Mouse (Mus musculus) midbrain, embryonic 11.5 days (tissue): ENCODE measurements around the gene Dtl. TPM values are rescaled to one million over a fixed set of nuclear protein-coding genes. Genes with fewer than 3 reads are reported as not detected.

Experiments
- ATAC-seq: fragments of 200-750 bp; cut with Nextera tagmentation; 2 replicates; pipeline ENCODE4 v1.8.0; 2017; ENCODE audit warnings: moderate TSS enrichment, moderate library complexity; ENCODE audit not compliant: low FRiP score
- DNase-seq: peaks from one replicate; pipeline ENCODE4 v3.0.0; 2015; ENCODE audit warnings: low spot score; ENCODE audit errors: missing footprints
- H3K27ac ChIP-seq: fragments of 300-500 bp; sonication (generic); 2 replicates; pipeline ENCODE4 v1.5.1; 2014; ENCODE audit warnings: low read depth, low read length
- H3K27me3 ChIP-seq: fragments of 300-500 bp; sonication (generic); 2 replicates; pipeline ENCODE4 v1.6.1; 2014; ENCODE audit warnings: mild to moderate bottlenecking, low read length, moderate library complexity, mixed read lengths; ENCODE audit not compliant: control insufficient read depth, insufficient read depth
- H3K36me3 ChIP-seq: fragments of 300-500 bp; sonication (generic); 2 replicates; pipeline ENCODE4 v1.6.1; 2014; ENCODE audit warnings: mild to moderate bottlenecking, low read length, moderate library complexity, mixed read lengths; ENCODE audit not compliant: control insufficient read depth, insufficient read depth
- H3K4me1 ChIP-seq: fragments of 300-500 bp; sonication (generic); 2 replicates; pipeline ENCODE4 v1.6.1; 2014; ENCODE audit warnings: low read length; ENCODE audit not compliant: control insufficient read depth, insufficient read depth
- H3K4me2 ChIP-seq: fragments of 300-500 bp; sonication (generic); 2 replicates; pipeline ENCODE4 v1.6.1; 2014; ENCODE audit warnings: mild to moderate bottlenecking, moderate library complexity
- H3K4me3 ChIP-seq: fragments of 300-500 bp; sonication (generic); 2 replicates; pipeline ENCODE4 v1.5.1; 2014; ENCODE audit warnings: low read depth, low read length
- H3K9ac ChIP-seq: fragments of 300-500 bp; sonication (generic); 2 replicates; pipeline ENCODE4 v1.6.1; 2014; ENCODE audit warnings: low read length
- H3K9me3 ChIP-seq: fragments of 300-500 bp; sonication (generic); 2 replicates; pipeline ENCODE4 v1.6.1; 2016; ENCODE audit warnings: low read length; ENCODE audit not compliant: control insufficient read depth
- WGBS: fragments of 180-500 bp; shearing (Covaris S2); extraction: QIAGEN DNeasy Blood & Tissue Kit; methylation state at CpG from one replicate; pipeline ENCODE4 v1.1.7; 2014; 5-methylcytosine and 5-hydroxymethylcytosine counted together
- polyA plus RNA-seq: library from polyadenylated mRNA; unstranded; fragments of >200 nt; fragmentation: Nextera tagmentation; extraction: Ambion mirVana; gene quantifications from 2 replicates; pipeline ENCODE4 v1.2.1, GENCODE M21; 2014

Gene Dtl
- polyA plus RNA-seq, 1 experiment from 2014 or later, result 67.9 TPM

GRCm38 (mm10) chr1:191587062-191587461 is 11.7 kb upstream of the Dtl start:
- no peak overlapping the region for H3K27ac ChIP-seq
- H3K9me3 ChIP-seq, result no peaks in the 10 kb centered on the region
- no peak overlapping the region for H3K4me3 ChIP-seq
- H3K27me3 ChIP-seq, result no peaks in the 10 kb centered on the region
- H3K4me1 ChIP-seq, result no peaks in the 10 kb centered on the region
- peaks cover 19% of the 10 kb centered on the region for H3K36me3 ChIP-seq
- DNase-seq, result no peak
- WGBS, result 93% methylated on average over 3 of the region's 3 CpGs
- H3K4me2 ChIP-seq, result no peak overlapping the region
- no peak for ATAC-seq
- H3K9ac ChIP-seq, result no peak overlapping the region

- Histone ChIP-seq H3K27ac (no peak overlapping the region), H3K4me1 (no peaks in the 10 kb centered on the region), H3K27me3 (no peaks in the 10 kb centered on the region), H3K9ac (no peak overlapping the region), H3K9me3 (no peaks in the 10 kb centered on the region), H3K4me3 (no peak overlapping the region), H3K36me3 (peaks cover 19% of the 10 kb centered on the region), H3K4me2 (no peak overlapping the region)
- DNase-seq (no peak), ATAC-seq (no peak)
- 86% methylated on average over 2 of the region's 2 CpGs for WGBS
These were observed 10.4 kb upstream of the Dtl start for GRCm38 (mm10) chr1:191585704-191586103.

- peaks cover 19% of the 10 kb centered on the region for H3K36me3 ChIP-seq
- H3K4me3 ChIP-seq, result no peak overlapping the region
- H3K9ac ChIP-seq, result no peak overlapping the region
- H3K9me3 ChIP-seq, result no peaks in the 10 kb centered on the region; the same call in 1 of the 2 replicates
- DNase-seq, result no peak
- H3K4me1 ChIP-seq, result no peaks in the 10 kb centered on the region
- no peak overlapping the region for H3K4me2 ChIP-seq
- no peak overlapping the region for H3K27ac ChIP-seq
- no peaks in the 10 kb centered on the region for H3K27me3 ChIP-seq
- ATAC-seq, result no peak
- 95% methylated on average over 4 of the region's 4 CpGs for WGBS
These were observed 9.1 kb upstream of the Dtl start for GRCm38 (mm10) chr1:191584483-191584882.

- H3K4me3 ChIP-seq, result no peak overlapping the region
- no peaks in the 10 kb centered on the region for H3K4me1 ChIP-seq
- H3K27me3 ChIP-seq, result no peaks in the 10 kb centered on the region
- ATAC-seq, result no peak
- peaks cover 17% of the 10 kb centered on the region for H3K36me3 ChIP-seq
- H3K4me2 ChIP-seq, result no peak overlapping the region
- no peak for DNase-seq
- no peaks in the 10 kb centered on the region; the same call in 1 of the 2 replicates for H3K9me3 ChIP-seq
- no peak overlapping the region for H3K9ac ChIP-seq
- WGBS, result 96% methylated on average over 4 of the region's 4 CpGs
- no peak overlapping the region for H3K27ac ChIP-seq
These were observed 8.5 kb upstream of the Dtl start for GRCm38 (mm10) chr1:191583836-191584235.

- Histone ChIP-seq H3K36me3 (peaks cover under 1% of the 10 kb centered on the region; the same call in 1 of the 2 replicates), H3K9ac (no peak overlapping the region), H3K4me2 (no peak overlapping the region), H3K4me1 (peaks cover 6% of the 10 kb centered on the region), H3K27ac (no peak overlapping the region), H3K4me3 (no peak overlapping the region), H3K27me3 (no peaks in the 10 kb centered on the region), H3K9me3 (no peaks in the 10 kb centered on the region; the same call in 1 of the 2 replicates)
- ATAC-seq (no peak), DNase-seq (no peak)
- 95% methylated on average over 4 of the region's 4 CpGs for WGBS
These were observed 6.3 kb upstream of the Dtl start for GRCm38 (mm10) chr1:191581641-191582040.

GRCm38 (mm10) chr1:191579524-191579923 is 4.2 kb upstream of the Dtl start:
- Histone ChIP-seq H3K27ac (no peak overlapping the region), H3K36me3 (no peaks in the 10 kb centered on the region; the same call in 1 of the 2 replicates), H3K27me3 (no peaks in the 10 kb centered on the region), H3K4me3 (no peak overlapping the region), H3K9me3 (no peaks in the 10 kb centered on the region; the same call in 1 of the 2 replicates), H3K9ac (no peak overlapping the region), H3K4me1 (peaks cover 8% of the 10 kb centered on the region), H3K4me2 (no peak overlapping the region)
- ATAC-seq (no peak), DNase-seq (peak; percentile 68)
- WGBS, result 96% methylated on average over 3 of the region's 3 CpGs

- DNase-seq (no peak), ATAC-seq (peak; percentile 43)
- WGBS, result under 1% methylated on average over 52 of the region's 52 CpGs
- Histone ChIP-seq H3K9ac (peak overlapping the region; percentile 83), H3K4me3 (peak overlapping the region; percentile 87), H3K27me3 (no peaks in the 10 kb centered on the region), H3K4me1 (peaks cover 10% of the 10 kb centered on the region), H3K27ac (peak overlapping the region; percentile 75), H3K4me2 (peak overlapping the region; percentile 74), H3K36me3 (no peaks in the 10 kb centered on the region), H3K9me3 (no peaks in the 10 kb centered on the region; the same call in 1 of the 2 replicates)
These were observed 380 bp downstream of the Dtl start for GRCm38 (mm10) chr1:191574871-191575457.

GRCm38 (mm10) chr1:191573906-191574639 is 1.3 kb downstream of the Dtl start:
- H3K4me2 ChIP-seq, result peak overlapping the region; percentile 74
- no peaks in the 10 kb centered on the region for H3K9me3 ChIP-seq
- H3K36me3 ChIP-seq, result no peaks in the 10 kb centered on the region
- DNase-seq (peak; percentile 87), ATAC-seq (no peak)
- H3K9ac ChIP-seq, result peak overlapping the region; percentile 83
- 3% methylated on average over 13 of the region's 13 CpGs for WGBS
- H3K27me3 ChIP-seq, result no peaks in the 10 kb centered on the region
- peak overlapping the region; percentile 87 for H3K4me3 ChIP-seq
- H3K4me1 ChIP-seq, result peaks cover 10% of the 10 kb centered on the region
- no peak overlapping the region for H3K27ac ChIP-seq

GRCm38 (mm10) chr1:191570415-191570814 is 4.9 kb downstream of the Dtl start:
- DNase-seq (no peak), ATAC-seq (no peak)
- H3K27me3 ChIP-seq, result no peaks in the 10 kb centered on the region
- no peaks in the 10 kb centered on the region for H3K36me3 ChIP-seq
- H3K4me3 ChIP-seq, result no peak overlapping the region
- H3K4me2 ChIP-seq, result no peak overlapping the region
- H3K9ac ChIP-seq, result no peak overlapping the region
- WGBS, result 91% methylated on average over 3 of the region's 3 CpGs
- H3K9me3 ChIP-seq, result no peaks in the 10 kb centered on the region
- H3K4me1 ChIP-seq, result peaks cover 2% of the 10 kb centered on the region; the same call in 1 of the 2 replicates
- H3K27ac ChIP-seq, result no peak overlapping the region
